Mouse (Mus musculus) embryonic fibroblast, embryonic 13.5 days (primary cell): Measurements from ENCODE around the gene Gm26897. TPM values are rescaled to one million over a fixed set of nuclear protein-coding genes. Genes with fewer than 3 reads are reported as not detected.
A peak's percentile ranks its signal among the peaks of the same experiment; 100 is the strongest.

Source experiments
- H3K27ac ChIP-seq: 2 replicates; pipeline ENCODE4 v1.5.1; 2012; ENCODE audit warnings: low read length, control low read depth, inconsistent platforms; ENCODE audit not compliant: insufficient read depth
- H3K4me1 ChIP-seq: 2 replicates; pipeline ENCODE4 v1.6.1; 2011; ENCODE audit warnings: low read length; ENCODE audit not compliant: control insufficient read depth, insufficient read depth
- H3K4me3 ChIP-seq: 2 replicates; pipeline ENCODE4 v1.5.1; 2011; ENCODE audit warnings: mild to moderate bottlenecking, control low read depth, low read length; ENCODE audit not compliant: insufficient read depth
- CTCF ChIP-seq: IDR thresholded peaks from 2 replicates; pipeline ENCODE4 v1.5.1; 2011; ENCODE audit warnings: mild to moderate bottlenecking, control low read depth, low read length, moderate library complexity, borderline replicate concordance; ENCODE audit not compliant: insufficient read depth
- POLR2A ChIP-seq: IDR thresholded peaks from 2 replicates; pipeline ENCODE4 v1.6.1; 2011; ENCODE audit warnings: low read depth, mild to moderate bottlenecking, control low read depth, low read length, moderate library complexity
- polyA plus RNA-seq: library from polyadenylated mRNA; stranded (reverse); fragments of >200 nt; gene quantifications from 2 replicates; pipeline ENCODE4 v1.2.4, GENCODE M21; 2011; ENCODE audit warnings: low read depth; ENCODE audit not compliant: missing spikeins, insufficient read length

Gm26897 gene
- polyA plus RNA-seq, 1 experiment: not detected

DNA sequence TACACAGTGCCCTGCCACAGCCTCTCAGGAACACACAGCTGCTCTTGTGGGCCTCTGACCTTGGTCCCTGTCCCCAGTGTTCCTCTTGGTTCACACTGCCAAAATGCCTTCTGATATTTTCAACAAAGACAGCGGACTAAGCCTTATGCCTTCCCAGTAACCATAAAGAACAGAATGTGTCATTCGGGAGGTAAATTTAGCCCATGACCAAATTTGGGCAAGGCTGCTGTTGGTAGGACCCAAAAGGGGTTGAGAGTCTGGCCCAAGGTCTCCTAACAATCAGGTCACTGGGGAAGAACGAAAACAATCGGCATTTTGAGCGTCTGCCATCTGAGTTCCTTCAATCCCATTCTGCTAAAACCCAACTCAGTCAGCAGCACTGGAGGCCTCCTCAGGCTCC, 15.9 kb downstream of the Gm26897 start:
- Histone ChIP-seq H3K27ac (no peak overlapping the region), H3K4me3 (no peak overlapping the region), H3K4me1 (no peaks in the 10 kb centered on the region)
- TF ChIP-seq CTCF: no peak
- no peak for TF ChIP-seq POLR2A

DNA sequence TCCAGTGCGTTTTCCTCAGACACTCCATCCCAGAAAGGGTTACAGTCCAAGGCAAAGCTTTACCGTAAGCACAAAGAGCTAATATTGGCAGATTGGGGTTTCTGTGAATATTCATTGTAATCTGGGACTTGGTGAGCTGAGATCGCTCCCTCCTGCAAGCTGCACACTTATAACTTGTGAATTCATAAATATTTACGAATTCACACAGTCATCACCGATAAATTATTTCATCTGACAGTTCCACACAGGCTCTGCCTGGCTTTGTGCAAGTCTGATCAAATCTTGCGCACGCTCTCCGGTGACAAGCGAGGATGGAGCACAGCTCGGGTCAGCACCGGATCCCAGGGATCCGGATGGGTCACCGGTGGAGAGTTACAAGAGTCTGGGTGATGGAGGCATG, 16.4 kb downstream of the Gm26897 start:
- no peak overlapping the region for H3K27ac ChIP-seq
- no peak overlapping the region for H3K4me3 ChIP-seq
- no peak for TF ChIP-seq POLR2A
- TF ChIP-seq CTCF: no peak
- H3K4me1 ChIP-seq: no peaks in the 10 kb centered on the region

DNA sequence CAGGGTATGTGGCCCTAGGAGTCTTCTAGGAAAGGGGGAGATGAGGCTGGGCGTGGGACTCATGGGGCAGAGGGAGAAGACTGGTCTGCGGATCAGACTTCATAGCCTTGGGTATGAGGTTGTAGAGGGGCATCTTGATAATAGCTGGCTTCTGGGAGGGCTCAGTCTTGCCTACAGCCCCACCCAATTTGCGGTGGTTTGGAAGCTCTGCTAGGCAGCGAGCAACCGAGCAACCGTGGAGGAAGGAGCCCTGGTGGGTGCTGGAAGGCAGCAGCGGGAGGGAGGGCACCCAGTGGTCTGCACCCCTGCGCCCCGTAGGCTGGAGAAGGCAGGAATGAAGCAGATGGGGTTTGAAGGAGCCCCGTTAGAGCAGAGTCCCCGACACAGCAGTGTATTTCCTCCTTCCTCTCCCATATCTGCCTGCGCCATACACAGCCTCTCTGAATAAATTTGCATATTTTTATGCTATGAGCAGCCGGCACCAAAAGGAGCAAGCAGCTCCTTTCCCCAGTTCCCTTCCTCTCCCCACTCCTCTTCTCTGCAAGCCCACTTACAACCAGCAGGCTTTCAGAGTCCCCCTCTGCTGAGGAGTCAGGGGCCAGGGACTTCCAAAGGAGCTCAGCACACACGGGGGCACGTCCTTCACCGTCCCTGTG, 20.9 kb downstream of the Gm26897 start:
- TF ChIP-seq POLR2A (no peak), CTCF (no peak)
- Histone ChIP-seq H3K4me1 (no peaks in the 10 kb centered on the region), H3K27ac (no peak overlapping the region), H3K4me3 (no peak overlapping the region)

DNA sequence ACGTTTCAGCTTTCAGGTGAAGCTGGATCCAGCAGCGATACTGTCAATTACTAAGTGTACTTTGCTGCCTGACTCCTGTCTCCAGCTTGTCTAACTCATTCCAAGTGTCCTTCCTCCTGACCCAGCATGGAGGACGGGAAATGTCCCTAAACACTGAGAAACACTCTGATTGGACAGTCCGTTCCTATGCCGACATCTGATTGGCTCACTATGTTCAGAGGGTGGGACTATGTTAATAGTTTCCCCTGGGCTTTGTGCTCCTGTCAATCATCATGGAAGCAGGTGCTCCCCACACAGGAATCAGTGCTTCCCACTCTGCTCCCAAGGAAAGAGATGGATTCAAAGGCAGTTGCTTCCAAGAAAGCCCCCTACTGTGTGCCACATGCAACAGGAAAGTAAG, 21.6 kb downstream of the Gm26897 start:
- no peak overlapping the region for H3K27ac ChIP-seq
- H3K4me3 ChIP-seq: no peak overlapping the region
- H3K4me1 ChIP-seq: no peaks in the 10 kb centered on the region
- TF ChIP-seq CTCF: no peak
- no peak for TF ChIP-seq POLR2A

DNA sequence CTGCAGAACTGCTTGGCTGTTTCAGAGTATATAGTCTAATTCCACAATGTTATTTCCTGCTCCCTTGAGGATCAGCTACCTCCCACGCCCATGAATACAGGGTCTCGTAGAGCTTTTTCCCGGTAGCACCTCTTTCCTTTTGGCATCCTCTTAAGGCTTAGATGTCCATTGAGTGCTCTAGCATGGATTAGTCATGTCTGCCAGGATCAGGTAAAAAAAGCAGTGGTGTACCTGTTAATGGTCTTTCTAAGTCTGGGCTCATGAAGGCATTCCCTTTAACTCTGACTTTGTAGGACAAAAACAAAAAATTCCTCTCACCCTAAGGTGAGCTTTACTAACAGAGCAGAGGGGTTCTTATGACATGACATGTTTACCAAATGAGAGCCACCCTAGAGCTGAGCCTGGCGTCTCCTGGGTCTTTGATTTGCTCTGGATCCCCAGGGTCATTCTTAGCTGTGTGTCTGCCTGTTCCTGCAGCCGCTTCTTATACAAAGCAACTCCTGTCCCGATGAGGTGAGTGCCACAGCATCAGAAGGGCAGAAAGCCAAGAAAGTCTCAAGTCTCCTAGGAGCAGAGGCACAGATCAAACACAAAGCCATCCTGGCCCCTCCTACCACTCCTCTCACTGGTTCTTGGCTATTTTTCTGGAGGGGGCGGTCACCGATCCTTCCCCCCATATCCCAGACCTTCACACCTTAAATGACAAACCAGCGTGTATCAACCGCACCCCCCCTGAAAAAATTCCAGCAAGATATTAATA, 27.2 kb downstream of the Gm26897 start:
- no peak overlapping the region for H3K4me3 ChIP-seq
- H3K4me1 ChIP-seq: peaks cover 6% of the 10 kb centered on the region; the same call in 1 of the 2 replicates
- TF ChIP-seq POLR2A: no peak
- H3K27ac ChIP-seq: no peak overlapping the region

DNA sequence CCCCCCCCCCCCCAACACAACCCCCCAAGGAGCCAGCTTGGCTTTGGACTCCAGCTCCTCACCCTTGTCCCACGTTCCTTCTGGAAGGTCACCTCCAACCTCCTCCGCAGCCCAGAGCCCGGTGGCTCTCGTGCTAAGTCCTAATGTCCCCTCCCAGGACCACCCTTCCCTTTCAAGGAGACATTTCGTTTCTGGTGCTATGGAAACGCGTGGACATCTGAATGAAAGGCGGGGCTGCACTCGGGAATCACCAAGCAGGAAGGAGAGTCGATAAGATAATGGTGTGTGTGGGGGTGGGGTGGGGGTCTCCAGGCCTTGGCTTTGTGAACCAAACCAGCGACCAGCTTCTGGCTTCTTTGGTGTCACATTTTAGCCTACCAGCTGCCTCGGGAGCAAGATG, 27.9 kb downstream of the Gm26897 start:
- TF ChIP-seq POLR2A: no peak
- TF ChIP-seq CTCF: no peak
- peaks cover 6% of the 10 kb centered on the region; the same call in 1 of the 2 replicates for H3K4me1 ChIP-seq
- H3K27ac ChIP-seq: no peak overlapping the region

DNA sequence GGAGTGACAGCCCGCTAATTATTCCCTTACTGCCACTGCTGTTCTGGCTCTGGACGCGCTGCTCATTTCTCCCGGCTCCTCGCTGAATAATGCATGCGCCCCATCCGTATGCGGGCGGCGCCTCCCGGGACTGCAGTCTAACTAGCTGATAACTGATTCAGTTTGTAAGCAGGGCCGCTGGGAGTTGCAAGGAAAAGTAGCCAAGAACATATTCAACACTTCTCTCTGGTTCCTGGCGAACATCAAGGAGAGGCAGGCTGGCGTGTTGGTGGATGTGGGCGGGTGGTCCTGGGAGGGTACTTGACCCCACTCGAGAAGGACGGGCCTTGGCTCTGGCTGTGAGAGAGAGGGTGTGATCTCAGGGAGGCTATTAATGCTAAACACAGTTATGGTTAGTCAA, 28.4 kb downstream of the Gm26897 start:
- H3K4me3 ChIP-seq: no peak overlapping the region
- TF ChIP-seq POLR2A (peak; percentile 17; the same call in 1 of the 2 replicates), CTCF (no peak)
- peaks cover 6% of the 10 kb centered on the region; the same call in 1 of the 2 replicates for H3K4me1 ChIP-seq
- peak overlapping the region; percentile 74 for H3K27ac ChIP-seq

More for the DNA sequence above, 27.9 kb downstream of the Gm26897 start:
- no peak overlapping the region for H3K4me3 ChIP-seq

DNA sequence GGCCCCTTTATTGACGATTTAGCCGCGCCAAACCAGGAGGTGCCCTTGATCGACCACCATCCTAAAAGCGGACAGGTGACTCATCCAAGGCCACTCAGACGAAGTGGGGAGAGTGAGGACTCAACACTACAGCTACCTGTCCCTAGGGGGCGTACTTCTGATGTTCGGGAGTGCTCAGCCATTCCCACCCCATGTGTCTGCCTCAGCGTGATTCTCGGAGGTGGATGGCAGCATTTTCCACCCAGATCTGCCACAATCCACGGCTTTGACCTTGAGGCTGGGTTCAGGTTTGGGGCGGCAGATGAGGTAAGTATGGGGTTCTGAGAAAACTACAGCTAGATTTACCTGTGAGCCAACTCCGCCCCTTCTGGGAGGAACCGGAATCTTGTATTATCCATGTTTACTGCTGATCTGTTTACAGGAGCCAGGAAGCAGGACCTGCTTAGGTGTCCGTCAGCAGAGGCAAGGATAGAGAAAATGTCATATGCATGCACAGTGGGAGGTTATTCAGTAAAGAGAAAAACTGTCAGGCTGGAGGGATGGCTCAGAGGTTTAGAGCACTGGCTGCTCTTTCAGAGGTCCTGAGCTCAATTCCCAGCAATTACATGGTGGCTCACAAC, 32.1 kb downstream of the Gm26897 start:
- TF ChIP-seq CTCF (0 out of 2 replicates have a peak, but pooled peaks have one; percentile 6), POLR2A (no peak)
- Histone ChIP-seq H3K27ac (no peak overlapping the region), H3K4me3 (no peak overlapping the region), H3K4me1 (peaks cover 10% of the 10 kb centered on the region)

DNA sequence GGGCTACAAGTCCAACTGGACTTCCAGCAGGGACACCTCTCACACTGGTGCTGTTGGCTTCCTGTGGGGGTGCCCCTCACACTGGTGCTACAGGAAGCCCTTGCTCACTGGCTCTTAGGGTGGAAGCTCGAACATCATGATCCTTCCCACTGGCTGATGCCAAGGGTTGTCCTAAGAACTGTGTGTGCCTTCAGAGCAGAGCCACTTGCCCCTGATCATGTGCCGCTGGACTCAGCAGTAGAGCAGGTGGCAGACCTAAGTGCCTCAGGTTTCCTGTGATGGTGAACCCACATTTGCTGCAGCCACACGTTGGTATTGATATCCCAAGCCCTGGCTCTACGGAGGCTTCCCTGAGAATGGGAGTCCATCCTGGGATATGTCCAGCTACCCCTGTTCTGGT, 33.0 kb downstream of the Gm26897 start:
- no peak overlapping the region for H3K4me3 ChIP-seq
- TF ChIP-seq POLR2A: no peak
- TF ChIP-seq CTCF: no peak
- no peak overlapping the region for H3K27ac ChIP-seq
- H3K4me1 ChIP-seq: peaks cover 10% of the 10 kb centered on the region

DNA sequence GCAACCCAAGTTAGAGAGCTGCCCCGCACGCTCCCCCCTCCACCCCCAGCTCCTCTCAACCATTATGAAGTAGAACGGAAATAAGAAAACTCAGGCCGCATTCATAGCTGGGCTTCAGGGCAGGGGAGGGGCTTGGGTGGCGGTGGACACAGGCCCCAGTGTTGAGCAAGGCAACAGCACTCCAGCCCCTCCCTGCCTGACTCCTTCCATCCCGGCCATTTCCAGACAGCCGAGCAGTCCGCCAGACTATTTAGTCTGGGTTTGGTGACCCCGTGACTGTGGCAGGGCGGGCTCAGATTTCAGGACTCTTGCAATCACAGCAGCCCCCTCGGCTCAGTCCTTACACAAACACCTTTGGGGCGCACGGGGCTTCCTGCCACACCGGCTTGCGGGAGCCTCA, 36.5 kb downstream of the Gm26897 start:
- Histone ChIP-seq H3K4me3 (no peak overlapping the region), H3K27ac (0 out of 2 replicates have a peak overlapping the region, but pooled peaks have one; percentile 47), H3K4me1 (peaks cover 3% of the 10 kb centered on the region; the same call in 1 of the 2 replicates)
- TF ChIP-seq CTCF: no peak
- no peak for TF ChIP-seq POLR2A
